Mouse (Mus musculus): Measurements from ENCODE around the gene Adck2. TPM values are rescaled to one million over a fixed set of nuclear protein-coding genes. Genes with fewer than 3 reads are reported as not detected.

The Adck2 gene
- polyA plus RNA-seq, 1 experiment from 2014 or later, result 12.6 TPM

- WGBS, result under 1% methylated on average over 55 of the region's 56 CpGs
These were observed 18.9 kb downstream of the Adck2 start, which contains the start of gene Ndufb2 for GRCm38 (mm10) chr6:39592401-39593214. Gene Ndufb2, plus strand, starts transcription at chr6:39592574.

GRCm38 (mm10) chr6:39600851-39601250, 27.2 kb downstream of the Adck2 start:
- Histone ChIP-seq H3K4me3 (no peak overlapping the region), H3K9ac (no peak overlapping the region), H3K36me3 (peaks cover 80% of the 10 kb centered on the region), H3K27me3 (replicated peaks) (no peaks in the 10 kb centered on the region), H3K4me1 (peaks cover 7% of the 10 kb centered on the region), H3K4me2 (no peak overlapping the region), H3K9me3 (no peaks in the 10 kb centered on the region), H3K27ac (replicated peaks) (no peak overlapping the region)
- 95% methylated on average over 3 of the region's 3 CpGs for WGBS
- ATAC-seq (ENCODE audit: extremely low read depth, insufficient number of reproducible peaks, low FRiP score, low TSS enrichment), result no peak

More at GRCm38 (mm10) chr6:39592401-39593214, 18.9 kb downstream of the Adck2 start, which contains the start of gene Ndufb2:
- ATAC-seq (ENCODE audit: extremely low read depth, insufficient number of reproducible peaks, low FRiP score, low TSS enrichment), result peak; percentile 96
- Histone ChIP-seq H3K4me1 (peaks cover 20% of the 10 kb centered on the region), H3K4me3 (peak within 1 kb of the TSS; percentile 65), H3K9me3 (no peaks in the 10 kb centered on the region), H3K9ac (peak within 1 kb of the TSS; percentile 88), H3K27ac (replicated peaks) (peak within 1 kb of the TSS; percentile 95), H3K27me3 (replicated peaks) (no peaks in the 10 kb centered on the region), H3K4me2 (peak within 1 kb of the TSS; percentile 77), H3K36me3 (peaks cover 55% of the 10 kb centered on the region)

- Histone ChIP-seq H3K9me3 (no peaks in the 10 kb centered on the region), H3K36me3 (peaks cover 71% of the 10 kb centered on the region), H3K4me2 (no peak overlapping the region), H3K27me3 (replicated peaks) (no peaks in the 10 kb centered on the region), H3K4me3 (no peak overlapping the region), H3K27ac (replicated peaks) (no peak overlapping the region), H3K4me1 (peaks cover 16% of the 10 kb centered on the region), H3K9ac (no peak overlapping the region)
- 87% methylated on average over 3 of the region's 3 CpGs for WGBS
- ATAC-seq (ENCODE audit: extremely low read depth, insufficient number of reproducible peaks, low FRiP score, low TSS enrichment), result no peak
These were observed 28.2 kb downstream of the Adck2 start for GRCm38 (mm10) chr6:39601828-39602227.

- no peak overlapping the region for H3K27ac ChIP-seq (replicated peaks)
- no peak overlapping the region for H3K4me3 ChIP-seq
- no peak overlapping the region for H3K4me2 ChIP-seq
- no peaks in the 10 kb centered on the region for H3K27me3 ChIP-seq (replicated peaks)
- WGBS, result 84% methylated on average over 5 of the region's 5 CpGs
- no peak for ATAC-seq (ENCODE audit: extremely low read depth, insufficient number of reproducible peaks, low FRiP score, low TSS enrichment)
- H3K4me1 ChIP-seq, result peaks cover 25% of the 10 kb centered on the region
- H3K9ac ChIP-seq, result no peak overlapping the region
- no peaks in the 10 kb centered on the region for H3K9me3 ChIP-seq
- peaks cover 54% of the 10 kb centered on the region for H3K36me3 ChIP-seq
These were observed 30.9 kb downstream of the Adck2 start for GRCm38 (mm10) chr6:39604565-39604964.

- Histone ChIP-seq H3K36me3 (peaks cover 52% of the 10 kb centered on the region), H3K9ac (0 out of 2 replicates have a peak overlapping the region, but pooled peaks have one; percentile 11), H3K4me3 (no peak overlapping the region), H3K27ac (replicated peaks) (peak overlapping the region; percentile 57), H3K27me3 (replicated peaks) (no peaks in the 10 kb centered on the region), H3K9me3 (no peaks in the 10 kb centered on the region), H3K4me2 (0 out of 2 replicates have a peak overlapping the region, but pooled peaks have one; percentile 10), H3K4me1 (peaks cover 25% of the 10 kb centered on the region)
- ATAC-seq (ENCODE audit: extremely low read depth, insufficient number of reproducible peaks, low FRiP score, low TSS enrichment), result no peak
- 49% methylated on average over 6 of the region's 6 CpGs for WGBS
These were observed 32.4 kb downstream of the Adck2 start for GRCm38 (mm10) chr6:39606056-39606455.

- WGBS, result 56% methylated on average over 3 of the region's 3 CpGs
- peaks cover 52% of the 10 kb centered on the region for H3K36me3 ChIP-seq
- H3K9me3 ChIP-seq, result no peaks in the 10 kb centered on the region
- no peak for ATAC-seq (ENCODE audit: extremely low read depth, insufficient number of reproducible peaks, low FRiP score, low TSS enrichment)
- no peaks in the 10 kb centered on the region for H3K27me3 ChIP-seq (replicated peaks)
- no peak overlapping the region for H3K9ac ChIP-seq
- H3K4me3 ChIP-seq, result no peak overlapping the region
- 0 out of 2 replicates have a peak overlapping the region, but pooled peaks have one; percentile 28 for H3K27ac ChIP-seq (replicated peaks)
- H3K4me1 ChIP-seq, result peaks cover 25% of the 10 kb centered on the region
- H3K4me2 ChIP-seq, result no peak overlapping the region
These were observed 33.2 kb downstream of the Adck2 start for GRCm38 (mm10) chr6:39606862-39607261.

- Histone ChIP-seq H3K9me3 (no peaks in the 10 kb centered on the region), H3K36me3 (peaks cover 52% of the 10 kb centered on the region), H3K4me3 (no peak overlapping the region), H3K4me2 (no peak overlapping the region), H3K4me1 (peaks cover 25% of the 10 kb centered on the region), H3K27ac (replicated peaks) (no peak overlapping the region), H3K27me3 (replicated peaks) (no peaks in the 10 kb centered on the region), H3K9ac (no peak overlapping the region)
- WGBS, result 46% methylated on average over 5 of the region's 5 CpGs
- no peak for ATAC-seq (ENCODE audit: extremely low read depth, insufficient number of reproducible peaks, low FRiP score, low TSS enrichment)
These were observed 33.7 kb downstream of the Adck2 start for GRCm38 (mm10) chr6:39607365-39607764.

GRCm38 (mm10) chr6:39610207-39610606, 36.5 kb downstream of the Adck2 start:
- Histone ChIP-seq H3K9me3 (no peaks in the 10 kb centered on the region), H3K36me3 (peaks cover 55% of the 10 kb centered on the region), H3K27me3 (replicated peaks) (no peaks in the 10 kb centered on the region), H3K4me3 (no peak overlapping the region), H3K4me1 (peaks cover 25% of the 10 kb centered on the region), H3K9ac (no peak overlapping the region), H3K27ac (replicated peaks) (no peak overlapping the region), H3K4me2 (no peak overlapping the region)
- WGBS, result 79% methylated on average over 2 of the region's 2 CpGs
- ATAC-seq (ENCODE audit: extremely low read depth, insufficient number of reproducible peaks, low FRiP score, low TSS enrichment), result no peak

GRCm38 (mm10) chr6:39611296-39611695, 37.6 kb downstream of the Adck2 start:
- 92% methylated on average over 2 of the region's 2 CpGs for WGBS
- H3K9me3 ChIP-seq, result no peaks in the 10 kb centered on the region
- ATAC-seq (ENCODE audit: extremely low read depth, insufficient number of reproducible peaks, low FRiP score, low TSS enrichment), result no peak
- no peak overlapping the region for H3K4me2 ChIP-seq
- peaks cover 14% of the 10 kb centered on the region for H3K4me1 ChIP-seq
- no peak overlapping the region for H3K27ac ChIP-seq (replicated peaks)
- no peak overlapping the region for H3K9ac ChIP-seq
- no peak overlapping the region for H3K4me3 ChIP-seq
- H3K36me3 ChIP-seq, result peaks cover 66% of the 10 kb centered on the region
- no peaks in the 10 kb centered on the region for H3K27me3 ChIP-seq (replicated peaks)

Other genes starting within 250 kb of the Adck2 start
- gene Slc37a3, start 196.2 kb upstream of the Adck2 start, polyA plus RNA-seq (2015; fragmentation: Nextera tagmentation; extraction: Ambion mirVana), result 33.0 and 34.4 TPM in 2 replicates
- gene Rab19, start 192.7 kb upstream of the Adck2 start, polyA plus RNA-seq (2015; fragmentation: Nextera tagmentation; extraction: Ambion mirVana), result 0.41 and 0.84 TPM in 2 replicates
- gene Mkrn1, start 153.4 kb upstream of the Adck2 start, polyA plus RNA-seq (2015; fragmentation: Nextera tagmentation; extraction: Ambion mirVana), result 67.2 and 83.4 TPM in 2 replicates
- gene Dennd2a, start 16.0 kb upstream of the Adck2 start, polyA plus RNA-seq (2015; fragmentation: Nextera tagmentation; extraction: Ambion mirVana), result 15.9 and 17.4 TPM in 2 replicates
- 1.1 and 1.8 TPM in 2 replicates for gene Gm42420, start 11.9 kb downstream of the Adck2 start, polyA plus RNA-seq (2015; fragmentation: Nextera tagmentation; extraction: Ambion mirVana)
- 599 and 674 TPM in 2 replicates for gene Ndufb2, start 18.7 kb downstream of the Adck2 start, polyA plus RNA-seq (2015; fragmentation: Nextera tagmentation; extraction: Ambion mirVana)
- 8.7 and 10.3 TPM in 2 replicates for gene Braf, start 151.6 kb downstream of the Adck2 start, polyA plus RNA-seq (2015; fragmentation: Nextera tagmentation; extraction: Ambion mirVana)
- 176 and 181 TPM in 2 replicates for gene Mrps33, start 237.1 kb downstream of the Adck2 start, polyA plus RNA-seq (2015; fragmentation: Nextera tagmentation; extraction: Ambion mirVana)

Data from heart, embryonic 13.5 days (tissue).